Mouse (Mus musculus) adrenal gland, adult 2 months (tissue): Measurements from ENCODE around the gene Vmn1r192. TPM values are rescaled to one million over a fixed set of nuclear protein-coding genes. Genes with fewer than 3 reads are reported as not detected.
"Not testable (repeated sequence)": the region's sequence is repeated elsewhere in the genome, so short reads cannot be mapped to it uniquely, and the experiment has no call there.

Source experiments
- DNase-seq: peaks from one replicate; pipeline ENCODE4 v3.0.0; 2021
- long read RNA-seq: library from polyadenylated mRNA; stranded (forward); transcript quantifications from one replicate; pipeline ENCODE4 v2.0.0, GENCODE M21; 2021
- microRNA-seq, 2 experiments: library from miRNA; unstranded; fragments of <30 nt; microRNA quantifications; one replicate each; pipeline ENCODE4 v1.2.0; 2021
- polyA plus RNA-seq: library from polyadenylated mRNA; depleted of rRNA; stranded (reverse); fragments of >200 nt; gene quantifications from 2 replicates; pipeline ENCODE4 v1.2.3, GENCODE M21; 2012; rRNA removed
- total RNA-seq, 2 experiments: library from RNA; stranded (reverse); gene quantifications; 2 replicates each; pipeline ENCODE4 v1.2.3; 2021

Vmn1r192 gene
- not detected for total RNA-seq
- polyA plus RNA-seq = not detected in 2 replicates
- long read RNA-seq = 0 reads

- no peak for DNase-seq
Measured at GRCm38 (mm10) chr13:22191041-22191440, at the start of gene Vmn1r192. Vmn1r192 (minus strand) TSS chr13:22191141.

DNA sequence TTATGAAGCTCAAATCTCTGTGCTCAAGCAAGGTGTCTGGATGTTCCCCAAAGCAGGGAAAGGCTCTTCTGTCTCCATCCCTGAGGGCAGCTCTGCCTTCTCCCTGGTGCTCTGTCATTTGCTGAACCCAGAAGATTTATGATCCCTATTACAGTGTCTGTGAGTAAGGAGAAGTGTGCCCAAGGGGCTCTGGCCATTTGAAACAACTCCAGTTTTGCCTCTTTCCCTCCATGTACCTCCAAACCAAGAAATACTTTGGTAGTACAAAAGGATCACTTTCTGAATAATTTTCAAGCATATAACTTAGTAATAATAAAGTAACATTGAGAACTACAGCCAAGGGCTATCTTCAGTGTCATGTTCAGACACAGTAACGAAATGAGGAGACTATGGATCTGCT lies 32.1 kb upstream of the Vmn1r192 start, which contains the start of gene Vmn1r193:
Gene Vmn1r193, minus strand, starts transcription at position 101 of the 400 bp plus-strand sequence.
- DNase-seq = not testable (repeated sequence)

GRCm38 (mm10) chr13:22192756-22193155 lies 1.8 kb upstream of the Vmn1r192 start:
- DNase-seq = not testable (repeated sequence)

DNA sequence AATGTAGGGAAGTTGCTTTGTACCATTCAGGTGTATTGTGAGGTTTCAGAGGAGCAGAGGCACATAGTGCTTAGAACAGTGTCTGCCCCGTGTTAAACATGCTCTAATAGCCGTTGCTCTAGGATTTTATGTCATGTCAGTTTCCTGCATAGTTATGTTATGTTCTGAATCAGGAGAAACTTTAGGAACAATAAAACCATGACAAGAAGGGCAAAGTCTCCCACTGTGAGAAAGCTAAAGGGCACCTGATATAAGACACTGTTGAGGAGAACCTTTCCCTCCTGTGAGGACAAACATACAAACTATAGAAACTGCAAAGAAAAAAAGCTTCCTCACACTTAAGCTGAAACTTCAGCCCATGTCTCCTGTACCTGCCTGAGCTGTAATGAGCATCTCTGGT lies 556 bp downstream of the Vmn1r192 start:
- DNase-seq = no peak

- DNase-seq = no peak
Measured at GRCm38 (mm10) chr13:22189313-22189712, 1.6 kb downstream of the Vmn1r192 start.

DNA sequence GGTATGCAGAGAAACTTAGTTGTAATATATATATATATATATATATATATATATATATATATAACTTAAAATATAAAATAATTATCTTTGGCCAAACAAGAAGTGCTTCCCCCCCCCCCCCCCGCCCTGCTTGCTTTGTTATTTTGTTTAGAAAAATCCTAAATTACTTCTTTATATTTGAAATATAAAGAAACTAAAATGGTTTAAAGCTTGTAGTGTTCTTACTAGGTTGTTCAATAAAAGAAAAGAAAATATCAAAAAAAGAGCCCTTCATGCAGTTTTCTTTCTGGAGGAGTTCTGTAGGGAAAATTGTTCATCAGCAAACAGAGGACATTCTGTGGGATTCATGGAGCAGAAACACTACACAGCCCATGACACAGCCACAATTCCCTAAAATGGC lies 7.1 kb downstream of the Vmn1r192 start, which contains the start of gene Vmn1r191:
Gene Vmn1r191, minus strand, starts transcription at position 101 of the 400 bp plus-strand sequence.
- DNase-seq = no peak

DNA sequence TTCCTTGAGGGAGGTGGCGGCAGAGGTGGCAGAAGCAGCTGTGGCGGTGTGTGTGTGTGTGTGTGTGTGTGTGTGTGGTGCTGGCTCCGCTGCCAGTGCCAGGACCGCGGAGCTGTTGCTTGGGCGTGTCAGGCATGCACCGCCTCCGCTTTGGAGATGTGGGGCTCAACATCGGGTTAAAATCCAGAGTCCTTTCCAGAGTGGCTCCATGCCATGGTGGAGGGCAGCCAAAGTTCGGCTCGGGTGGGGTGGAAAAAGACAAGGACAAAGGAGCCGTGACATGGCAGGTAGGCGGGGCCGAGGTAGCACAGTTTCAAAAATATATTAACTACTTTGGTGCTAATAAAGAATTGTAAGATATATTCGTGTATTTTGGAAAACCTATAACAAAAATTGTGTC lies 22.5 kb downstream of the Vmn1r192 start:
- DNase-seq = no peak

- DNase-seq = not testable (repeated sequence)
Measured at GRCm38 (mm10) chr13:22136495-22137293, 54.2 kb downstream of the Vmn1r192 start.

Small RNAs within 50 kb of the gene (microRNA-seq; reads per million reads assigned to microRNA genes)
- gene Gm23282 = 0 reads per million in 2 experiments
- gene Gm25084 = 0 reads per million in 2 experiments

Other genes with a start within 250 kb of the Vmn1r192 start
- 1 to 10 TPM; 1.7 to 1.9 TPM for gene Zfp184, start 246.0 kb downstream of the Vmn1r192 start, total RNA-seq
- 0.26 and 0.35 TPM in 2 replicates for gene Zfp184, start 246.0 kb downstream of the Vmn1r192 start, polyA plus RNA-seq
- gene Pom121l2, start 209.9 kb downstream of the Vmn1r192 start, total RNA-seq = not detected
- gene Pom121l2, start 209.9 kb downstream of the Vmn1r192 start, polyA plus RNA-seq = not detected in 2 replicates
- gene Prss16, start 181.4 kb downstream of the Vmn1r192 start, total RNA-seq = under 1 TPM in 1 of 2 experiments, not detected in 1; 0.61 TPM
- gene Prss16, start 181.4 kb downstream of the Vmn1r192 start, polyA plus RNA-seq = 0.35 and 1.0 TPM in 2 replicates
- gene Hist1h2ah, start 155.6 kb downstream of the Vmn1r192 start, total RNA-seq = 10 to 100 TPM; 14.2 to 18.9 TPM
- gene Hist1h2ah, start 155.6 kb downstream of the Vmn1r192 start, polyA plus RNA-seq = 1.0 and 16.0 TPM in 2 replicates
- gene Hist1h2bk, start 155.3 kb downstream of the Vmn1r192 start, total RNA-seq = 10 to 100 TPM; 27.4 to 48.0 TPM
- 1.9 and 3.2 TPM in 2 replicates for gene Hist1h2bk, start 155.3 kb downstream of the Vmn1r192 start, polyA plus RNA-seq
- 10 to 100 TPM; 48.5 to 52.2 TPM for gene Hist1h4i, start 149.8 kb downstream of the Vmn1r192 start, total RNA-seq
- gene Hist1h4i, start 149.8 kb downstream of the Vmn1r192 start, polyA plus RNA-seq = 11.4 and 12.7 TPM in 2 replicates
- gene Hist1h2ag, start 148.2 kb downstream of the Vmn1r192 start, total RNA-seq = 10 to 100 TPM; 14.1 to 18.2 TPM
- gene Hist1h2ag, start 148.2 kb downstream of the Vmn1r192 start, polyA plus RNA-seq = 0.45 TPM in 1 of 2 replicates, not detected in the other
- gene Hist1h2bj, start 147.9 kb downstream of the Vmn1r192 start, total RNA-seq = 10 to 100 TPM; 14.1 to 18.8 TPM
- gene Hist1h2bj, start 147.9 kb downstream of the Vmn1r192 start, polyA plus RNA-seq = 2.3 and 2.8 TPM in 2 replicates
- not detected for gene Vmn1r188, start 106.7 kb downstream of the Vmn1r192 start, total RNA-seq
- not detected in 2 replicates for gene Vmn1r188, start 106.7 kb downstream of the Vmn1r192 start, polyA plus RNA-seq
- gene Vmn1r189, start 85.3 kb downstream of the Vmn1r192 start, total RNA-seq = not detected
- not detected in 2 replicates for gene Vmn1r189, start 85.3 kb downstream of the Vmn1r192 start, polyA plus RNA-seq
- not detected for gene Vmn1r191, start 7.2 kb downstream of the Vmn1r192 start, total RNA-seq
- gene Vmn1r191, start 7.2 kb downstream of the Vmn1r192 start, polyA plus RNA-seq = not detected in 2 replicates
- not detected for gene Vmn1r193, start 32.0 kb upstream of the Vmn1r192 start, total RNA-seq
- gene Vmn1r193, start 32.0 kb upstream of the Vmn1r192 start, polyA plus RNA-seq = not detected in 2 replicates
- not detected for gene Vmn1r194, start 53.1 kb upstream of the Vmn1r192 start, total RNA-seq
- not detected in 2 replicates for gene Vmn1r194, start 53.1 kb upstream of the Vmn1r192 start, polyA plus RNA-seq
- not detected for gene Vmn1r195, start 79.4 kb upstream of the Vmn1r192 start, total RNA-seq
- gene Vmn1r195, start 79.4 kb upstream of the Vmn1r192 start, polyA plus RNA-seq = not detected in 2 replicates
- gene Vmn1r196, start 98.8 kb upstream of the Vmn1r192 start, total RNA-seq = not detected
- gene Vmn1r196, start 98.8 kb upstream of the Vmn1r192 start, polyA plus RNA-seq = not detected in 2 replicates
- not detected for gene Vmn1r197, start 133.4 kb upstream of the Vmn1r192 start, total RNA-seq
- not detected in 2 replicates for gene Vmn1r197, start 133.4 kb upstream of the Vmn1r192 start, polyA plus RNA-seq
- not detected for gene Vmn1r198, start 159.2 kb upstream of the Vmn1r192 start, total RNA-seq
- gene Vmn1r198, start 159.2 kb upstream of the Vmn1r192 start, polyA plus RNA-seq = not detected in 2 replicates
- gene Vmn1r199, start 188.7 kb upstream of the Vmn1r192 start, total RNA-seq = not detected
- gene Vmn1r199, start 188.7 kb upstream of the Vmn1r192 start, polyA plus RNA-seq = not detected in 2 replicates
- gene Vmn1r200, start 199.2 kb upstream of the Vmn1r192 start, total RNA-seq = not detected
- not detected in 2 replicates for gene Vmn1r200, start 199.2 kb upstream of the Vmn1r192 start, polyA plus RNA-seq